Mouse (Mus musculus) midbrain, embryonic 12.5 days (tissue): ENCODE measurements at regions not wholly inside any gene's neighbourhood (a gene's known extent, or its start where the extent isn't known, plus 50 kb on each side); places are given as distances from the start of the nearest gene placed in this dataset.

ENCODE experiments used
- ATAC-seq: fragments of 200-750 bp; cut with Nextera tagmentation; 2 replicates; pipeline ENCODE4 v1.8.0; 2017; ENCODE audit warnings: low read depth, moderate TSS enrichment, moderate library complexity; ENCODE audit not compliant: low FRiP score
- H3K27ac ChIP-seq: fragments of 300-500 bp; sonication (generic); replicated peaks from 2 replicates; pipeline ENCODE4 v1.5.1; 2016; ENCODE audit warnings: mild to moderate bottlenecking
- H3K27me3 ChIP-seq: fragments of 300-500 bp; sonication (generic); 2 replicates; pipeline ENCODE4 v1.6.1; 2016; ENCODE audit warnings: mild to moderate bottlenecking
- H3K36me3 ChIP-seq: fragments of 300-500 bp; sonication (generic); 2 replicates; pipeline ENCODE4 v1.6.1; 2016
- H3K4me1 ChIP-seq: fragments of 300-500 bp; sonication (generic); 2 replicates; pipeline ENCODE4 v1.6.1; 2016
- H3K4me2 ChIP-seq: fragments of 300-500 bp; sonication (generic); replicated peaks from 2 replicates; pipeline ENCODE4 v1.6.1; 2016; ENCODE audit warnings: mild to moderate bottlenecking, moderate library complexity
- H3K4me3 ChIP-seq: fragments of 300-500 bp; sonication (generic); 2 replicates; pipeline ENCODE4 v1.5.1; 2016; ENCODE audit warnings: mild to moderate bottlenecking
- H3K9ac ChIP-seq: fragments of 300-500 bp; sonication (generic); replicated peaks from 2 replicates; pipeline ENCODE4 v1.6.1; 2016; ENCODE audit warnings: mild to moderate bottlenecking, moderate library complexity
- H3K9me3 ChIP-seq: fragments of 300-500 bp; sonication (generic); 2 replicates; pipeline ENCODE4 v1.6.1; 2016; ENCODE audit warnings: mild to moderate bottlenecking
- WGBS: fragments of 180-500 bp; shearing (Covaris S2); methylation state at CpG from one replicate; pipeline ENCODE4 v1.1.7; 2016; 5-methylcytosine and 5-hydroxymethylcytosine counted together

DNA sequence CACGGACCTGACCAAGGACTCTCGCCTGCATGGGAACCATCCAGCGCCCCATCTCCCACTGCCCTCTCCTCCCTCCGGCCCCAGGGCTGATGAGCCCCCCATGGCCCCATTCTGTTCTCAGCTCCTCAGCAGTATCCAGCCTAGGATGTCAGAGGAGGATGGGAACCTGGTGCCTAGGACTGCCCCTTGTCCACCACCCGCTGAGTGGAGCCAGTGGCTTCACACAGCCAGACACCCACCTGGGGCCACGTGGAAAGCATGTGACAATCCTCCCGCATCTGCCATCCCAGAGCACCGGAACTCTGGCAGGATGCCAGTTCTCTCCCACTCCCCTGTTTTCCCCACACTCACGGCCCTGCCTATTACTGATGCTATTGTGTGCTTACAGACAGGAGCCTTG is 75.0 kb upstream of the Sgcd start:
- Histone ChIP-seq H3K27ac (no peak overlapping the region), H3K36me3 (no peaks in the 10 kb centered on the region), H3K4me3 (no peak overlapping the region), H3K9ac (no peak overlapping the region), H3K27me3 (no peaks in the 10 kb centered on the region), H3K4me1 (no peaks in the 10 kb centered on the region), H3K9me3 (no peaks in the 10 kb centered on the region), H3K4me2 (no peak overlapping the region)
- 0 out of 2 replicates have a peak, but pooled peaks have one; percentile 16 for ATAC-seq
- WGBS = 84% methylated on average over 9 of the region's 9 CpGs

DNA sequence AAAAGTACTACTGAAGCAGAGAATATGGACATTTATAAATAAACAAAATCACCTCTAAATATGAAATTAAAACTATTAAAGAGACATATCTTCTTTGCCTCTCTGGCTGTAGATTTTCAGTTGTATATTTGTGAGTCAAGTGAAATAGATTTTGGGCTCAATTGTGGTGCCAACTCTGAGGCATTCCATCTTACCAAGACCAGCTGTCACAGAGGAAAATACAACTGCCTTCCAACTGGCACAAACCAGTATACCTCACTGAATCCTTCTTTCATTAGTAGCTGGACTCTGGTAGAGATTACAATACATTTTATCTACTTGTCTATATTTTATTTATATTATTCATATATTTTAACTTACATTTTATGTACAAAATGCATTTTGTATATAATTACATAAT is 72.7 kb upstream of the Sgcd start:
- Histone ChIP-seq H3K27me3 (no peaks in the 10 kb centered on the region), H3K4me1 (no peaks in the 10 kb centered on the region), H3K9me3 (no peaks in the 10 kb centered on the region), H3K9ac (no peak overlapping the region), H3K36me3 (no peaks in the 10 kb centered on the region), H3K4me3 (no peak overlapping the region), H3K27ac (no peak overlapping the region), H3K4me2 (no peak overlapping the region)
- ATAC-seq = no peak

GRCm38 (mm10) chr11:48051156-48051866 is 62.5 kb upstream of the Sgcd start:
- 91% methylated on average over 3 of the region's 3 CpGs for WGBS
- Histone ChIP-seq H3K9me3 (no peaks in the 10 kb centered on the region), H3K36me3 (no peaks in the 10 kb centered on the region), H3K4me3 (no peak overlapping the region), H3K4me1 (no peaks in the 10 kb centered on the region), H3K4me2 (no peak overlapping the region), H3K27ac (no peak overlapping the region), H3K27me3 (no peaks in the 10 kb centered on the region), H3K9ac (no peak overlapping the region)
- ATAC-seq = no peak

GRCm38 (mm10) chr11:48048311-48048710 is 59.5 kb upstream of the Sgcd start:
- H3K9me3 ChIP-seq = no peaks in the 10 kb centered on the region
- no peaks in the 10 kb centered on the region for H3K36me3 ChIP-seq
- no peak for ATAC-seq
- no peak overlapping the region for H3K4me3 ChIP-seq
- no peaks in the 10 kb centered on the region for H3K4me1 ChIP-seq
- H3K9ac ChIP-seq = no peak overlapping the region
- H3K4me2 ChIP-seq = no peak overlapping the region
- 84% methylated on average over 1 of the region's 1 CpGs for WGBS
- H3K27me3 ChIP-seq = no peaks in the 10 kb centered on the region
- no peak overlapping the region for H3K27ac ChIP-seq
